Mouse (Mus musculus) lung, adult 2 months (tissue): ENCODE data around the gene Lancl1.

Experiments used
- CTCF ChIP-seq: fragments of 200-500 bp; IDR thresholded peaks from 2 replicates; pipeline ENCODE4 v1.5.1; 2011; ENCODE audit warnings: mild to moderate bottlenecking, low read length, control low read depth; ENCODE audit not compliant: insufficient read depth
- POLR2A ChIP-seq: fragments of 200-500 bp; IDR thresholded peaks from 2 replicates; pipeline ENCODE4 v1.6.1; 2011; ENCODE audit warnings: low read depth, mild to moderate bottlenecking, control low read depth, low read length, borderline replicate concordance; ENCODE audit errors: extremely low read depth

- no peak for TF ChIP-seq CTCF
- no peak for TF ChIP-seq POLR2A
These were observed 53.5 kb downstream of the Lancl1 start for GRCm38 (mm10) chr1:66985129-66985698.
